Mouse (Mus musculus): ENCODE results near the gene Bach2. TPM values are rescaled to one million over a fixed set of nuclear protein-coding genes. Genes with fewer than 3 reads are reported as not detected.

The Bach2 gene
- polyA plus RNA-seq, 1 experiment from 2014 or later = 1.8 TPM

GRCm38 (mm10) chr4:32413505-32413904, 174.9 kb downstream of the Bach2 start:
- Histone ChIP-seq H3K36me3 (no peaks in the 10 kb centered on the region), H3K4me2 (no peak overlapping the region), H3K4me3 (no peak overlapping the region), H3K9ac (no peak overlapping the region), H3K4me1 (no peaks in the 10 kb centered on the region), H3K27ac (no peak overlapping the region), H3K9me3 (replicated peaks) (no peaks in the 10 kb centered on the region), H3K27me3 (replicated peaks) (no peaks in the 10 kb centered on the region)
- 59% methylated on average over 9 of the region's 9 CpGs for WGBS (ENCODE audit: insufficient replicate concordance)
- no peak for ATAC-seq

- H3K4me3 ChIP-seq = no peak overlapping the region
- H3K36me3 ChIP-seq = no peaks in the 10 kb centered on the region
- no peaks in the 10 kb centered on the region for H3K27me3 ChIP-seq (replicated peaks)
- no peak for ATAC-seq
- H3K4me1 ChIP-seq = no peaks in the 10 kb centered on the region
- WGBS (ENCODE audit: insufficient replicate concordance) = 71% methylated on average over 7 of the region's 7 CpGs
- no peaks in the 10 kb centered on the region for H3K9me3 ChIP-seq (replicated peaks)
- no peak overlapping the region for H3K27ac ChIP-seq
- H3K9ac ChIP-seq = no peak overlapping the region
- H3K4me2 ChIP-seq = no peak overlapping the region
Measured at GRCm38 (mm10) chr4:32414959-32415358, 176.4 kb downstream of the Bach2 start.

- Histone ChIP-seq H3K27ac (no peak overlapping the region), H3K4me2 (no peak overlapping the region), H3K9ac (no peak overlapping the region), H3K4me3 (no peak overlapping the region), H3K4me1 (no peaks in the 10 kb centered on the region), H3K9me3 (replicated peaks) (no peaks in the 10 kb centered on the region), H3K36me3 (no peaks in the 10 kb centered on the region), H3K27me3 (replicated peaks) (no peaks in the 10 kb centered on the region)
- WGBS (ENCODE audit: insufficient replicate concordance) = 68% methylated on average over 8 of the region's 8 CpGs
- no peak for ATAC-seq
Measured at GRCm38 (mm10) chr4:32417939-32418338, 179.3 kb downstream of the Bach2 start.

DNA sequence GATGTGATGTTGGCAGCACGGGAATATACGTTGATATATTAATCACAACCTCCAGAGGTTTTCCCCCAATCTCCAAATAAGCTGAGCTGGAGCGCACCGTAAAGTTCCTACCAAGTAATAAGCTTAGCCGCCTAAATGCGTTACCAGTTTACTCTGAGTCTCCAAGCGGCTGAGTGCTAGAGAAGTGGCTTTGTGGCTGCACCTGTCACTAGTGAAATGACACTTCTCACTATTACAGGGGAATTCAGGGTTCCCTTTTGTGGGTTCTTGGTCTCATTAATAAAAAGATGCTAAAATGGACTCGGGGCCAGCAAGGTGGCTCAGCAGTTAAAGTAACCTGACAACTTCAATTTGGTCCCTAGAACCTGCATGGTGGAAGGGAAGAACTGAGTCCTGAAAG, 183.0 kb downstream of the Bach2 start:
- Histone ChIP-seq H3K27me3 (replicated peaks) (peaks cover 2% of the 10 kb centered on the region; the same call in 1 of the 2 replicates), H3K36me3 (no peaks in the 10 kb centered on the region), H3K27ac (no peak overlapping the region), H3K9me3 (replicated peaks) (no peaks in the 10 kb centered on the region), H3K4me2 (no peak overlapping the region), H3K4me3 (no peak overlapping the region), H3K9ac (no peak overlapping the region), H3K4me1 (no peaks in the 10 kb centered on the region)
- 84% methylated on average over 8 of the region's 8 CpGs for WGBS (ENCODE audit: insufficient replicate concordance)
- ATAC-seq = no peak

GRCm38 (mm10) chr4:32422427-32422826, 183.8 kb downstream of the Bach2 start:
- Histone ChIP-seq H3K4me2 (no peak overlapping the region), H3K36me3 (no peaks in the 10 kb centered on the region), H3K4me1 (no peaks in the 10 kb centered on the region), H3K27me3 (replicated peaks) (peaks cover 6% of the 10 kb centered on the region; the same call in 1 of the 2 replicates), H3K9me3 (replicated peaks) (no peaks in the 10 kb centered on the region), H3K9ac (no peak overlapping the region), H3K27ac (no peak overlapping the region), H3K4me3 (no peak overlapping the region)
- no peak for ATAC-seq
- 73% methylated on average over 4 of the region's 4 CpGs for WGBS (ENCODE audit: insufficient replicate concordance)

GRCm38 (mm10) chr4:32423667-32424066, 185.1 kb downstream of the Bach2 start:
- Histone ChIP-seq H3K4me2 (no peak overlapping the region), H3K9me3 (replicated peaks) (no peaks in the 10 kb centered on the region), H3K4me3 (no peak overlapping the region), H3K27ac (no peak overlapping the region), H3K27me3 (replicated peaks) (peaks cover 9% of the 10 kb centered on the region), H3K9ac (no peak overlapping the region), H3K4me1 (no peaks in the 10 kb centered on the region), H3K36me3 (no peaks in the 10 kb centered on the region)
- 73% methylated on average over 5 of the region's 5 CpGs for WGBS (ENCODE audit: insufficient replicate concordance)
- no peak for ATAC-seq

DNA sequence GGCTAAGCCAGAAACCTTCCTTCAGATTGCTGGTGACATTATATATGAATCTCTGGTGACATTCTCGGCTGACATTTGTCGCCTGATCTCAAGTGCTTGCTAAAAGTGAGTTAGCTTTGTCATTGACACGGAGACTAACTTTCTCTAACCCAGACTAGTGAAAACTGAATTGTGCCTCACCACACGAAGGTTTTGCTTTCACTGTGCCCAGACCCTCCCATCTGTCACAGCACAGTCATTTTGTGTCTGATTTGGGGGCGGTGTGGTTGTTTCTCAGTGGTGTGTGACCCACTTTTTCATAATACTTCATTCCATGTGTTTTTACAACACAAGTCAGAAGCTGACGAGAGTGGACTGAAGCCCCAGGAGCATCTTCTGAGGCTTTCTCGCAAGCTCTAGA, 185.8 kb downstream of the Bach2 start:
- H3K4me1 ChIP-seq = no peaks in the 10 kb centered on the region
- ATAC-seq = no peak
- H3K9ac ChIP-seq = no peak overlapping the region
- H3K27ac ChIP-seq = no peak overlapping the region
- no peaks in the 10 kb centered on the region for H3K9me3 ChIP-seq (replicated peaks)
- no peak overlapping the region for H3K4me2 ChIP-seq
- peaks cover 9% of the 10 kb centered on the region for H3K27me3 ChIP-seq (replicated peaks)
- H3K36me3 ChIP-seq = no peaks in the 10 kb centered on the region
- no peak overlapping the region for H3K4me3 ChIP-seq
- 68% methylated on average over 7 of the region's 7 CpGs for WGBS (ENCODE audit: insufficient replicate concordance)

DNA sequence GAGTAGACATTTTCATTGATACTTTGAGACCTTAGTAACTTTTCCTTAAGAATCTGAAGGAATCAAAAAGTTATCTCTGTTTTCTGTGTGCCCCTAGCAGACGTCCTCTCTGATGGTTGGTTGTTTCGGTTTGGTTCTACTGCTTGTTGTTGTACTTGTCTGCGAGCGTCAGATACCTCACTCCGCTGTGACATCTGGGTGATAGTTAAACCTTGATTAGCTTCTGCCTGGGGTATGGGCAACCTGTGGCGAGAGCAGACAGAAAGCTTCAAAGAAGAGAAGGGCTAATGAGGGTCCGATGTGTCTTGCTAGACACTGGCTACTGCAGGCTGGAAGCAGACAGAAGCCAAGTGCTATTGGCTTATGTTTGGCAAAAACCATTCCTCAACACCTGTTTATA, 186.5 kb downstream of the Bach2 start:
- Histone ChIP-seq H3K4me3 (no peak overlapping the region), H3K27me3 (replicated peaks) (peaks cover 9% of the 10 kb centered on the region), H3K4me2 (no peak overlapping the region), H3K27ac (no peak overlapping the region), H3K4me1 (no peaks in the 10 kb centered on the region), H3K9me3 (replicated peaks) (no peaks in the 10 kb centered on the region), H3K9ac (no peak overlapping the region), H3K36me3 (no peaks in the 10 kb centered on the region)
- 70% methylated on average over 7 of the region's 7 CpGs for WGBS (ENCODE audit: insufficient replicate concordance)
- no peak for ATAC-seq

DNA sequence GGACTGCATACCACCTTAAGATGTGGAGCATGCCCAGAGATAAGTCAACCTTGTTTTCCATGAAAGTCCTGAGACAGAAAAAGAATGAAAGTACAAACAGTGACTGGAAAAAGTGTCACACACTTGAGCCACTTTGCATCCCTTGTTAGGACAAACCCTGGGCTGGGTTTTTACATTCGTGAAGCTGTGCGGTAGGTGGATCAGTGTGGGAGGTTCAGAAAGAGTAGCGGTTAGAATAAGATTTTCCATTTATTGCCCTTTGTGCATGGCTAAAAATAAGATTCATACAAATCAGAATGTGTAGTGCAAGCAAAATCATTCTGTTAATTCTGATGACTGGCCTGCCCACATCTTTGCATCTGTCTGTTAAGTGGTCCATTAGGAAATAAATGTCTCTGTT, 187.0 kb downstream of the Bach2 start:
- 88% methylated on average over 3 of the region's 3 CpGs for WGBS (ENCODE audit: insufficient replicate concordance)
- Histone ChIP-seq H3K4me2 (no peak overlapping the region), H3K36me3 (no peaks in the 10 kb centered on the region), H3K9ac (no peak overlapping the region), H3K27me3 (replicated peaks) (peaks cover 9% of the 10 kb centered on the region), H3K9me3 (replicated peaks) (no peaks in the 10 kb centered on the region), H3K4me3 (no peak overlapping the region), H3K4me1 (no peaks in the 10 kb centered on the region), H3K27ac (no peak overlapping the region)
- ATAC-seq = no peak

DNA sequence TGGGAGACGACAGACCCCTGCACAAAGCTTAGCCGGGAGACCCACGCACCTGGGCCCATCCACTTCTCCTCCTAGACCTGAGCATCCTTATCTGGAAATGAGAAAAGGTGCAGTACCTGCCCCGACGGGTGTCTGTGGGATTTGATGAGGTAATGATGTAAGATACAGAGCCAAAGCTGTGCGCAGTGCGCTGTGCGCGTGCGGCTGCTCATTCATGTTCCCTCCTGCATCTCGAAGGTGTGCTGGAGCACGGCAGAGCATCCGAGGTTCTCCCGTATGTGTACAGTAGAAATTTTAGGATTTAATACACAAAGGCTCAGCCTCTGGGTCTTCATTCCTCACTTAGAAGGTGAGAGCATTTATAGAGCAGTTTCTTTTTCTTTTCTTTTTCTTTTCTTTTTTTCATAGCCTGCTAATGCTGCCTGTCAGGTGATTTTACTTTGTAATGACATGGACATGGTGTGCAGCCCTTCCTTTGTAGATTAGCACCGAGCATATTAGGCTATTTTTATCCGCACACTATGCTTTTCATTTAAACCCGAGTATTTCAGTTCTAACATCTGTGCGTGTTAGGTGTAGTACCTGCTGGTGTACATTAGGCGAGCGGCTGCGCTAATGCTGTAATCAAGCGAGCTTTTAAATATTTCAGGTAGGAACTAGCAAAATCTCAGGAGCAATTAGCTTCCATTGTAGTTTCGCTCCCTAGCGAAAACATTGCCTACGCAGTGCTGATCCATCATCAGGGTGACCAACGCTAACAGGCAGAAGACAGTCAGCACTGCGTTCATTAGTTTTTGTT, 188.4 kb downstream of the Bach2 start:
- Histone ChIP-seq H3K9ac (no peak overlapping the region), H3K4me3 (no peak overlapping the region), H3K27ac (no peak overlapping the region), H3K4me1 (no peaks in the 10 kb centered on the region), H3K36me3 (no peaks in the 10 kb centered on the region), H3K27me3 (replicated peaks) (peaks cover 9% of the 10 kb centered on the region), H3K4me2 (no peak overlapping the region), H3K9me3 (replicated peaks) (no peaks in the 10 kb centered on the region)
- ATAC-seq = no peak
- 80% methylated on average over 27 of the region's 27 CpGs for WGBS (ENCODE audit: insufficient replicate concordance)

DNA sequence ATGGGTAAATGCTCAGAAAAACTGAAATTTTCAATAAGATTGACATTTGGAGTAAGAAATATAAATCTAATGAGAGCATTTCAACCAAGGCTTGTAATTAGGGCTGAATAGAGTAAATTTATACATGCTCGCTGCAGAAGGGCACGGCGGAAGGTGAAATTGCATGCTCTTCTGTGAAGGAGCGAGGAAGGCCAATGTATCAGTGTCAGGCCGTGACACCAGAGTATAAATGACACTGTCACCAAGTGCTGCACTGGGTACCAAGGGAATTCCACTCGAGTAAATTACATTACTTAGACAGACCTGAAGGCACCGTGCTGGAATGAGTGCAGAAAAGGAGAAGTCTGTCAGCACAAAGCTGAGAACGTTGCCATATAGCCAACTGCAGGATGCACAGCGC, 190.1 kb downstream of the Bach2 start:
- no peak overlapping the region for H3K27ac ChIP-seq
- no peak overlapping the region for H3K4me3 ChIP-seq
- H3K9ac ChIP-seq = no peak overlapping the region
- ATAC-seq = no peak
- no peaks in the 10 kb centered on the region for H3K4me1 ChIP-seq
- H3K36me3 ChIP-seq = no peaks in the 10 kb centered on the region
- peaks cover 9% of the 10 kb centered on the region for H3K27me3 ChIP-seq (replicated peaks)
- WGBS (ENCODE audit: insufficient replicate concordance) = 68% methylated on average over 9 of the region's 9 CpGs
- no peak overlapping the region for H3K4me2 ChIP-seq
- H3K9me3 ChIP-seq (replicated peaks) = no peaks in the 10 kb centered on the region

- H3K27me3 ChIP-seq (replicated peaks) = peaks cover 9% of the 10 kb centered on the region
- no peaks in the 10 kb centered on the region for H3K4me1 ChIP-seq
- no peak overlapping the region for H3K9ac ChIP-seq
- no peak overlapping the region for H3K4me3 ChIP-seq
- ATAC-seq = no peak
- no peaks in the 10 kb centered on the region for H3K36me3 ChIP-seq
- no peak overlapping the region for H3K27ac ChIP-seq
- no peak overlapping the region for H3K4me2 ChIP-seq
- no peaks in the 10 kb centered on the region for H3K9me3 ChIP-seq (replicated peaks)
- 71% methylated on average over 11 of the region's 11 CpGs for WGBS (ENCODE audit: insufficient replicate concordance)
Measured at GRCm38 (mm10) chr4:32430136-32430535, 191.5 kb downstream of the Bach2 start.

- no peak for ATAC-seq
- no peaks in the 10 kb centered on the region for H3K36me3 ChIP-seq
- no peak overlapping the region for H3K9ac ChIP-seq
- no peak overlapping the region for H3K27ac ChIP-seq
- WGBS (ENCODE audit: insufficient replicate concordance) = 61% methylated on average over 7 of the region's 7 CpGs
- no peaks in the 10 kb centered on the region for H3K9me3 ChIP-seq (replicated peaks)
- no peaks in the 10 kb centered on the region for H3K4me1 ChIP-seq
- no peak overlapping the region for H3K4me3 ChIP-seq
- no peak overlapping the region for H3K4me2 ChIP-seq
- H3K27me3 ChIP-seq (replicated peaks) = peaks cover 9% of the 10 kb centered on the region
Measured at GRCm38 (mm10) chr4:32430981-32431380, 192.4 kb downstream of the Bach2 start.
